Mouse (Mus musculus): ENCODE measurements around the gene Sdk2. TPM values are rescaled to one million over a fixed set of nuclear protein-coding genes. Genes with fewer than 3 reads are reported as not detected.
A peak's percentile ranks its signal among the peaks of the same experiment; 100 is the strongest.

Sdk2 gene
- polyA plus RNA-seq, 1 experiment from 2014 or later: 3.5 TPM

GRCm38 (mm10) chr11:113810638-113811545 lies 256.0 kb downstream of the Sdk2 start:
- Histone ChIP-seq H3K4me3 (ENCODE audit: low read depth, low read length) (no peak overlapping the region), H3K27ac (ENCODE audit: low read depth) (no peak overlapping the region), H3K27me3 (ENCODE audit: insufficient read depth, low read length) (no peaks in the 10 kb centered on the region), H3K4me2 (no peak overlapping the region), H3K36me3 (ENCODE audit: insufficient read depth) (no peaks in the 10 kb centered on the region), H3K9ac (no peak overlapping the region), H3K9me3 (ENCODE audit: low read depth, low read length) (no peaks in the 10 kb centered on the region), H3K4me1 (ENCODE audit: insufficient read depth) (peaks cover 24% of the 10 kb centered on the region)
- 46% methylated on average over 24 of the region's 24 CpGs for WGBS
- peak; percentile 50 for ATAC-seq (ENCODE audit: insufficient read depth)
- DNase-seq: peak; percentile 98
- TF ChIP-seq CTCF (IDR thresholded peaks at IDR 0.05; ENCODE audit: low read depth): peak; percentile 96

GRCm38 (mm10) chr11:113807086-113807485 lies 259.8 kb downstream of the Sdk2 start:
- peak overlapping the region; percentile 15; the same call in 1 of the 2 replicates for H3K4me2 ChIP-seq
- H3K36me3 ChIP-seq (ENCODE audit: insufficient read depth): no peaks in the 10 kb centered on the region
- H3K4me3 ChIP-seq (ENCODE audit: low read depth, low read length): no peak overlapping the region
- TF ChIP-seq CTCF (IDR thresholded peaks at IDR 0.05; ENCODE audit: low read depth): no peak; the same call in 1 of the 2 replicates
- WGBS: 23% methylated on average over 9 of the region's 9 CpGs
- peak overlapping the region; percentile 75; the same call in 1 of the 2 replicates for H3K27ac ChIP-seq (ENCODE audit: low read depth)
- H3K9ac ChIP-seq: no peak overlapping the region
- H3K9me3 ChIP-seq (ENCODE audit: low read depth, low read length): no peaks in the 10 kb centered on the region
- DNase-seq (peak; percentile 79), ATAC-seq (ENCODE audit: insufficient read depth) (peak; percentile 79)
- no peaks in the 10 kb centered on the region for H3K27me3 ChIP-seq (ENCODE audit: insufficient read depth, low read length)
- H3K4me1 ChIP-seq (ENCODE audit: insufficient read depth): peaks cover 43% of the 10 kb centered on the region

- no peak overlapping the region for H3K9ac ChIP-seq
- peaks cover 48% of the 10 kb centered on the region for H3K4me1 ChIP-seq (ENCODE audit: insufficient read depth)
- no peaks in the 10 kb centered on the region for H3K9me3 ChIP-seq (ENCODE audit: low read depth, low read length)
- no peak overlapping the region for H3K4me3 ChIP-seq (ENCODE audit: low read depth, low read length)
- ATAC-seq (ENCODE audit: insufficient read depth) (peak; percentile 13), DNase-seq (peak; percentile 64)
- H3K36me3 ChIP-seq (ENCODE audit: insufficient read depth): no peaks in the 10 kb centered on the region
- peak overlapping the region; percentile 15; the same call in 1 of the 2 replicates for H3K4me2 ChIP-seq
- H3K27me3 ChIP-seq (ENCODE audit: insufficient read depth, low read length): no peaks in the 10 kb centered on the region
- WGBS: 28% methylated on average over 9 of the region's 9 CpGs
- no peak for TF ChIP-seq CTCF (IDR thresholded peaks at IDR 0.05; ENCODE audit: low read depth)
- H3K27ac ChIP-seq (ENCODE audit: low read depth): peak overlapping the region; percentile 75
These were observed 260.3 kb downstream of the Sdk2 start for GRCm38 (mm10) chr11:113806382-113807077.

GRCm38 (mm10) chr11:113805974-113806373 lies 260.9 kb downstream of the Sdk2 start:
- Histone ChIP-seq H3K9ac (no peak overlapping the region), H3K4me1 (ENCODE audit: insufficient read depth) (peaks cover 52% of the 10 kb centered on the region), H3K36me3 (ENCODE audit: insufficient read depth) (no peaks in the 10 kb centered on the region), H3K27me3 (ENCODE audit: insufficient read depth, low read length) (no peaks in the 10 kb centered on the region), H3K27ac (ENCODE audit: low read depth) (peak overlapping the region; percentile 75), H3K9me3 (ENCODE audit: low read depth, low read length) (no peaks in the 10 kb centered on the region), H3K4me2 (no peak overlapping the region), H3K4me3 (ENCODE audit: low read depth, low read length) (no peak overlapping the region)
- no peak for ATAC-seq (ENCODE audit: insufficient read depth)
- TF ChIP-seq CTCF (IDR thresholded peaks at IDR 0.05; ENCODE audit: low read depth): peak; percentile 36
- DNase-seq: no peak
- WGBS: 54% methylated on average over 10 of the region's 10 CpGs

- Histone ChIP-seq H3K4me3 (ENCODE audit: low read depth, low read length) (no peak overlapping the region), H3K9me3 (ENCODE audit: low read depth, low read length) (no peaks in the 10 kb centered on the region), H3K4me2 (no peak overlapping the region), H3K27me3 (ENCODE audit: insufficient read depth, low read length) (no peaks in the 10 kb centered on the region), H3K4me1 (ENCODE audit: insufficient read depth) (peaks cover 42% of the 10 kb centered on the region), H3K27ac (ENCODE audit: low read depth) (0 out of 2 replicates have a peak overlapping the region, but pooled peaks have one; percentile 42), H3K9ac (no peak overlapping the region), H3K36me3 (ENCODE audit: insufficient read depth) (no peaks in the 10 kb centered on the region)
- DNase-seq (no peak), ATAC-seq (ENCODE audit: insufficient read depth) (no peak)
- 64% methylated on average over 9 of the region's 9 CpGs for WGBS
- no peak for TF ChIP-seq CTCF (IDR thresholded peaks at IDR 0.05; ENCODE audit: low read depth)
These were observed 263.4 kb downstream of the Sdk2 start for GRCm38 (mm10) chr11:113803321-113803941.

- Histone ChIP-seq H3K9me3 (ENCODE audit: low read depth, low read length) (no peaks in the 10 kb centered on the region), H3K36me3 (ENCODE audit: insufficient read depth) (no peaks in the 10 kb centered on the region), H3K4me2 (no peak overlapping the region), H3K27me3 (ENCODE audit: insufficient read depth, low read length) (no peaks in the 10 kb centered on the region), H3K27ac (ENCODE audit: low read depth) (peak overlapping the region; percentile 42; the same call in 1 of the 2 replicates), H3K4me1 (ENCODE audit: insufficient read depth) (peaks cover 47% of the 10 kb centered on the region), H3K9ac (no peak overlapping the region), H3K4me3 (ENCODE audit: low read depth, low read length) (no peak overlapping the region)
- WGBS: 38% methylated on average over 12 of the region's 12 CpGs
- peak; percentile 71 for DNase-seq
- TF ChIP-seq CTCF (IDR thresholded peaks at IDR 0.05; ENCODE audit: low read depth): no peak
- peak; percentile 3; the same call in 1 of the 2 replicates for ATAC-seq (ENCODE audit: insufficient read depth)
These were observed 264.4 kb downstream of the Sdk2 start for GRCm38 (mm10) chr11:113802456-113802855.
